Comparison of ENCODE assay signal across 8 mouse cellular contexts in the genomic region with DNA sequence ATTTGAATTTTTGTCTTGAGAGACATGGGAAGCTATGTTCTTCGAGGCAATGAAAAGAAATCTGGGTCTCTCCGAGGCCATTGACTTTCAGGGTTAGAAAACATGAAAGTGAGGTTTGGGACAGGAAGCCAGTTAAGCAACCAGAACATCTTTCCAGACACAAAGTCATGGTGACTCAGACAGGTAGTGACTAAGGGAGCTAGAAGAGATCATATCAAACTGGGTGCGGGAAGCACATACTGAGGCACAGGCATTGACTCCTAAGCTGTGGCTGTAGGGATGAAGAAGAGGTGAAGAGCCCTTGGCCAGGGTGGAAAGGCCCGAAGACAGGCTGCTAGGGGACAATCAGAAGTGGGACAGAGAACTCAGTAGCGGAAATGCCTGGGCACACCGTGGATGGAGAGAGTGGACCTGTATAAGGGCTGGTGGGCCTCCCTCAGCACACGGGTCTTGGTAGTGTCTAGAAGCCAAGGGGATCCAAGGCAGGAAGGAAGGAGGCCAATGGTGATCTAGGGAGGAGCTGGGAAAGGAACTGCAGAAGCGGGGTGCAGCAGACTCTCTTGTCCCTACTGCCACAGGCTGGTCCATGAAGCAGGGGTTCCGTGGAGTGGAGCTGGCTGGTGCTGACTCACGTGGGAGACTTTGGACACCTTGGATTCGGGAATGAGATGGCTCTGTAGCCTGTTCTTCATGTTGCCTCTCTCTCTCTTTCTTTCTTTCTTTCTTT. TPM values are rescaled to one million over a fixed set of nuclear protein-coding genes. Genes with fewer than 3 reads are reported as not detected.
DNase-seq lines count a peak whose midpoint lies in the region; ATAC-seq and TF ChIP-seq lines count a peak whose summit lies in the region.

No protein-coding gene starts in this region.

- WGBS in liver, adult 2 months = 67% methylated on average over 11 of the region's 11 CpGs
- 56% methylated on average over 11 of the region's 11 CpGs for WGBS in bone marrow, adult 2 months
- 87% methylated on average over 11 of the region's 11 CpGs for WGBS in midbrain, postnatal 0 days

- no peak overlapping the region for H3K4me3 ChIP-seq in liver, adult 2 months (ENCODE audit: insufficient read depth, low read depth, low read length)
- H3K4me3 ChIP-seq in bone marrow, adult 2 months (replicated peaks; ENCODE audit: control insufficient read depth, low read depth, low read length) = no peak overlapping the region
- peak overlapping the region; percentile 98; the same call in 1 of the 2 replicates for H3K4me3 ChIP-seq in midbrain, postnatal 0 days (ENCODE audit: low read depth, low read length)

- no peaks in the 10 kb centered on the region for H3K36me3 ChIP-seq in liver, adult 2 months (ENCODE audit: control insufficient read depth, insufficient read depth, low read length)
- H3K36me3 ChIP-seq in midbrain, postnatal 0 days (ENCODE audit: insufficient read depth, low read length) = no peaks in the 10 kb centered on the region

- H3K79me2 ChIP-seq in liver, adult 2 months (ENCODE audit: control insufficient read depth, insufficient read depth, low read length) = peaks cover 24% of the 10 kb centered on the region

- no peak for TF ChIP-seq POLR2A in liver, adult 2 months (IDR thresholded peaks at IDR 0.05; ENCODE audit: extremely low read depth, insufficient read depth, low read length)
- TF ChIP-seq POLR2A in bone marrow, adult 2 months (IDR thresholded peaks at IDR 0.05; ENCODE audit: borderline replicate concordance, control insufficient read depth, low read depth, low read length) = no peak

- no peaks in the 10 kb centered on the region for H3K27me3 ChIP-seq in liver, adult 2 months (ENCODE audit: control insufficient read depth, insufficient read depth, low read length)
- H3K27me3 ChIP-seq in midbrain, postnatal 0 days (ENCODE audit: insufficient read depth, low read length) = no peaks in the 10 kb centered on the region

- peak; percentile 52 for DNase-seq in liver, adult 2 months (ENCODE audit: extremely low read depth, low read depth, low spot score)
- DNase-seq in liver = no peak
- DNase-seq in induced T-regulatory cell, adult 2 months (ENCODE audit: low read depth) = peak; percentile 71
- no peak for DNase-seq in midbrain, postnatal 0 days (ENCODE audit: low spot score)
- DNase-seq in right cerebral cortex, adult 2 months (ENCODE audit: low spot score in 2 of 2) = no peak
- DNase-seq in adrenal gland, postnatal 25 days = no peak
- DNase-seq in gastrocnemius, postnatal 14 days = no peak

- no peak for ATAC-seq in midbrain, postnatal 0 days (ENCODE audit: low FRiP score)

- peak overlapping the region; percentile 23; the same call in 1 of the 2 replicates for H3K9ac ChIP-seq in liver, adult 2 months (ENCODE audit: low read depth, low read length)
- H3K9ac ChIP-seq in midbrain, postnatal 0 days (replicated peaks; ENCODE audit: low read length, poor library complexity, severe bottlenecking) = no peak overlapping the region; the same call in 1 of the 2 replicates

- H3K27ac ChIP-seq in liver, adult 2 months (replicated peaks; ENCODE audit: insufficient read depth, low read depth, low read length) = peak overlapping the region; percentile 88
- peak overlapping the region; percentile 56 for H3K27ac ChIP-seq in bone marrow, adult 2 months (ENCODE audit: control insufficient read depth, insufficient read depth, low read depth, low read length, poor library complexity)
- H3K27ac ChIP-seq in midbrain, postnatal 0 days (ENCODE audit: low read depth, low read length) = peak overlapping the region; percentile 95; the same call in 1 of the 2 replicates

- H3K9me3 ChIP-seq in midbrain, postnatal 0 days (ENCODE audit: low read length) = no peaks in the 10 kb centered on the region

- H3K4me1 ChIP-seq in liver, adult 2 months (ENCODE audit: control insufficient read depth, insufficient read depth, low read length) = peaks cover 22% of the 10 kb centered on the region
- H3K4me1 ChIP-seq in bone marrow, adult 2 months (ENCODE audit: control insufficient read depth, insufficient read depth, low read length) = peaks cover 3% of the 10 kb centered on the region
- peaks cover 12% of the 10 kb centered on the region; the same call in 1 of the 2 replicates for H3K4me1 ChIP-seq in midbrain, postnatal 0 days (ENCODE audit: insufficient read depth, low read length)

- H3K4me2 ChIP-seq in midbrain, postnatal 0 days (ENCODE audit: low read depth, low read length, poor library complexity, severe bottlenecking) = peak overlapping the region; percentile 65

- TF ChIP-seq CTCF in liver, adult 2 months (IDR thresholded peaks at IDR 0.05; ENCODE audit: low read depth, low read length) = no peak
- TF ChIP-seq CTCF in bone marrow, adult 2 months (IDR thresholded peaks at IDR 0.05; ENCODE audit: control insufficient read depth, insufficient read depth, low read length) = no peak
- no peak for TF ChIP-seq CTCF in midbrain, postnatal 0 days (IDR thresholded peaks at IDR 0.05)

- intact Hi-C loops in gastrocnemius, postnatal 14 days (cut with DNase I; ENCODE audit: low total_unique reads) = no loop called here

RNA-seq across cellular contexts. Expression of gene Blcap, which starts 3.7 kb away (rescaled TPM):
- 14.1 and 16.3 TPM in 2 replicates for total RNA-seq in liver, adult 2 months (2014; rRNA removed)
- polyA plus RNA-seq in liver, adult 2 months (2012; rRNA removed) = 33.1 and 37.9 TPM in 2 replicates
- polyA plus RNA-seq in bone marrow, adult 2 months (2011; ENCODE audit: insufficient read depth, insufficient read length, low replicate concordance, missing spikeins) = 5.0 and 23.5 TPM in 2 replicates
- 307 and 309 TPM in 2 replicates for total RNA-seq in midbrain, postnatal 0 days (2014; rRNA removed)
- 394 and 397 TPM in 2 replicates for polyA plus RNA-seq in midbrain, postnatal 0 days (2015; fragmentation: Nextera tagmentation; extraction: Ambion mirVana)
- total RNA-seq in adrenal gland, postnatal 25 days (2021) = 61.5 and 82.8 TPM in 2 replicates
- 10 to 100 TPM; 15.8 to 16.7 TPM for total RNA-seq in gastrocnemius, postnatal 14 days (2021)

RNA-seq across cellular contexts. Expression of gene Nnat, which starts 7.5 kb away (rescaled TPM):
- 0.34 TPM in 1 of 2 replicates, not detected in the other for total RNA-seq in liver, adult 2 months (2014; rRNA removed)
- polyA plus RNA-seq in liver, adult 2 months (2012; rRNA removed) = 0.24 TPM in 1 of 2 replicates, not detected in the other
- 1.7 TPM in 1 of 2 replicates, not detected in the other for polyA plus RNA-seq in bone marrow, adult 2 months (2011; ENCODE audit: insufficient read depth, insufficient read length, low replicate concordance, missing spikeins)
- total RNA-seq in midbrain, postnatal 0 days (2014; rRNA removed) = 7,900 and 8,478 TPM in 2 replicates
- 8,374 and 8,478 TPM in 2 replicates for polyA plus RNA-seq in midbrain, postnatal 0 days (2015; fragmentation: Nextera tagmentation; extraction: Ambion mirVana)
- total RNA-seq in adrenal gland, postnatal 25 days (2021) = 71.3 and 91.2 TPM in 2 replicates
- 1 to 10 TPM; 1.4 to 5.4 TPM for total RNA-seq in gastrocnemius, postnatal 14 days (2021)

Comparison
In these comparisons a context has a peak if more than half of its experiments do, and no peak if none do; other contexts are left out.
1. DNase-seq: peak in liver, adult 2 months (single experiment) and induced T-regulatory cell, adult 2 months (single experiment); none in liver (single experiment), midbrain, postnatal 0 days (single experiment), right cerebral cortex, adult 2 months (0 of 2), adrenal gland, postnatal 25 days (single experiment) and gastrocnemius, postnatal 14 days (single experiment).
2. RNA of gene Nnat, which starts 7.5 kb away (total RNA-seq): 7,900 to 8,478 TPM in midbrain, postnatal 0 days; 71.3 to 91.2 TPM in adrenal gland, postnatal 25 days, 1.4 to 5.4 TPM in gastrocnemius, postnatal 14 days and 0.34 TPM in liver, adult 2 months; every median in the first group is over 10 times any median in the second.
3. Peak in every context shown above with its lines, with median percentiles within 50 percentile points of each other: H3K27ac ChIP-seq.